Mouse (Mus musculus): ENCODE measurements around the gene Cluh.

DNA sequence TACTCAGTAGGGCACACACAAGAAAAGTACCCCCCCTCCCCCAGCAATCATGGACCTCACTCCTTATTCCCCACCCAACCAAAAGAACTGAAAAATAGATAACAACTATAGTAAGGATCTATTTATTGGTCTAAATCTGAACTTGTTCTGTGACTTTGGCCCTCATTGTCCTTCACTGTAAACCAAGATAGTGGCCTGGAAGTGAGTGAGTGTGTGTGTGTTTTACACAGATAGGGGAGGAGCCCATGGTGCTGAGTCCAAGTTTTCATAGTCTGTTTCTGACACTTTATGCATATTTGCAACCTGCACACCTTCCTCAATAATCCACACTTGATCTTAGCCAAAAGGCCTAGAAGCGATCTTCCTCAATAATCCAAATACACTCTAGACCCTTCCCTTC lies 619 bp upstream of the Cluh start:
- TF ChIP-seq CTCF (conservative IDR thresholded peaks at IDR 0.05; ENCODE audit: insufficient read depth, insufficient read length, low read depth, low read length) (no peak), POLR2A (IDR thresholded peaks at IDR 0.05; ENCODE audit: low read depth, low read length) (no peak)

Data from kidney, adult 2 months (tissue).